Mouse (Mus musculus) intestine, embryonic 14.5 days (tissue): Measurements from ENCODE around the gene Gba. TPM values are rescaled to one million over a fixed set of nuclear protein-coding genes. Genes with fewer than 3 reads are reported as not detected.

Source experiments
- ATAC-seq: fragments of 200-750 bp; cut with Nextera tagmentation; replicated peaks from 2 replicates; pipeline ENCODE4 v1.8.0; 2017; ENCODE audit warnings: low read depth, moderate number of reproducible peaks, moderate TSS enrichment, moderate library complexity; ENCODE audit not compliant: low FRiP score, low TSS enrichment
- DNase-seq: peaks from one replicate; pipeline ENCODE4 v3.0.0-alpha.2; 2018; ENCODE audit warnings: low spot score
- H3K27ac ChIP-seq: fragments of 300-500 bp; sonication (generic); 2 replicates; pipeline ENCODE4 v1.5.1; 2014; ENCODE audit warnings: low read depth, mild to moderate bottlenecking, control low read depth
- H3K27me3 ChIP-seq: fragments of 300-500 bp; sonication (generic); replicated peaks from 2 replicates; pipeline ENCODE4 v1.6.1; 2014; ENCODE audit warnings: low read length, control low read depth; ENCODE audit not compliant: control insufficient read depth, insufficient read depth
- H3K36me3 ChIP-seq: fragments of 300-500 bp; sonication (generic); 2 replicates; pipeline ENCODE4 v1.6.1; 2014; ENCODE audit warnings: low read length, control low read depth; ENCODE audit not compliant: control insufficient read depth, insufficient read depth
- H3K4me1 ChIP-seq: fragments of 300-500 bp; sonication (generic); replicated peaks from 2 replicates; pipeline ENCODE4 v1.6.1; 2014; ENCODE audit warnings: low read length, control low read depth, mixed read lengths; ENCODE audit not compliant: control insufficient read depth, insufficient read depth
- H3K4me2 ChIP-seq: fragments of 300-500 bp; sonication (generic); 2 replicates; pipeline ENCODE4 v1.6.1; 2014; ENCODE audit warnings: low read length
- H3K4me3 ChIP-seq: fragments of 300-500 bp; sonication (generic); 2 replicates; pipeline ENCODE4 v1.5.1; 2014; ENCODE audit warnings: low read depth, low read length, control low read depth, mixed read lengths
- H3K9ac ChIP-seq: fragments of 300-500 bp; sonication (generic); 2 replicates; pipeline ENCODE4 v1.6.1; 2014; ENCODE audit warnings: mild to moderate bottlenecking, low read length
- H3K9me3 ChIP-seq: fragments of 300-500 bp; sonication (generic); 2 replicates; pipeline ENCODE4 v1.6.1; 2016; ENCODE audit warnings: low read length, control low read depth; ENCODE audit not compliant: control insufficient read depth
- WGBS: fragments of 180-500 bp; shearing (Covaris S2); extraction: QIAGEN DNeasy Blood & Tissue Kit; methylation state at CpG from one replicate; pipeline ENCODE4 v1.1.7; 2014; 5-methylcytosine and 5-hydroxymethylcytosine counted together
- polyA plus RNA-seq: library from polyadenylated mRNA; unstranded; fragments of >200 nt; fragmentation: Nextera tagmentation; extraction: Ambion mirVana; gene quantifications from 2 replicates; pipeline ENCODE4 v1.2.1, GENCODE M21; 2014

Gene Gba
- polyA plus RNA-seq, 1 experiment from 2014 or later = 39.2 TPM

DNA sequence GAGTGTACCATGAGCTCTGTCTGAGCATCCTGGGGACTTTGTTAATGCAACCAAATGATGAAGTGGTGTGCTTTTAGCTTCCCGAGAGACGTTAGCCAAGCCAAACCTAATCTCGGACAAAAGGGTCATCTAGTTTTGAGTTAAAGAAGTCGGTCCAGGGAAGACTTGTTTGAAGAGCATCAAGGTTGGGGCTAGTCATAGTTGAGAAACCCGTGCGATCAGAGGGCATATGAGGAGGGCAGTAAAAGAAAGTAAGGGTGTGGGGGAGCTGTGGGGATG, 24.7 kb upstream of the Gba start:
- H3K9me3 ChIP-seq = no peaks in the 10 kb centered on the region
- H3K27ac ChIP-seq = peak overlapping the region; percentile 70; the same call in 1 of the 2 replicates
- H3K36me3 ChIP-seq = peaks cover 67% of the 10 kb centered on the region
- DNase-seq = no peak
- WGBS = 4% methylated on average over 6 of the region's 6 CpGs
- ATAC-seq = no peak
- no peaks in the 10 kb centered on the region for H3K27me3 ChIP-seq
- peak overlapping the region; percentile 85 for H3K4me2 ChIP-seq
- peaks cover 12% of the 10 kb centered on the region for H3K4me1 ChIP-seq
- H3K9ac ChIP-seq = peak overlapping the region; percentile 85
- peak overlapping the region; percentile 87 for H3K4me3 ChIP-seq

DNA sequence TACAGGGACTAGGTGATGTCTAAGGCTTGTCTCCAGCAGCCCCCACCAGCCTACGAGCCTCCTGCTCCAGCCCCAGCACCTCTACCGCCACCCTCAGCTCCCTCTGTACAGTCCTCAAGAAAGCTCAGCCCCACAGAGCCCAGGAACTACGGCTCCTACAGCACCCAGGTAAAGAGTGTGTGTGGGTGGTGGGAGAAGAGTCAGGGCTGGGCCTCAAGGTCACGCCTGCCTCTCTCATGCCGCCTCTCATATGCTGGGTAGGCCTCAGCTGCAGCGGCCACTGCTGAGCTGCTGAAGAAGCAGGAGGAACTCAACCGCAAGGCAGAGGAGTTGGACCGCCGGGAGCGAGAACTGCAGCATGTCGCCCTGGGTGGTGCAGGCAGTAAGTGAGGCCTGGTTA, 23.7 kb upstream of the Gba start:
- ATAC-seq (no peak), DNase-seq (no peak)
- 89% methylated on average over 11 of the region's 11 CpGs for WGBS
- no peak overlapping the region for H3K4me3 ChIP-seq
- H3K27ac ChIP-seq = no peak overlapping the region
- H3K9me3 ChIP-seq = no peaks in the 10 kb centered on the region
- H3K9ac ChIP-seq = no peak overlapping the region
- peaks cover 57% of the 10 kb centered on the region for H3K36me3 ChIP-seq
- H3K4me2 ChIP-seq = no peak overlapping the region
- peaks cover 18% of the 10 kb centered on the region for H3K4me1 ChIP-seq
- H3K27me3 ChIP-seq = no peaks in the 10 kb centered on the region

GRCm38 (mm10) chr3:89181749-89182500, 20.8 kb upstream of the Gba start:
- Histone ChIP-seq H3K27me3 (no peaks in the 10 kb centered on the region), H3K36me3 (peaks cover 30% of the 10 kb centered on the region), H3K27ac (no peak overlapping the region), H3K4me3 (no peak overlapping the region), H3K4me2 (no peak overlapping the region), H3K9me3 (no peaks in the 10 kb centered on the region), H3K9ac (no peak overlapping the region), H3K4me1 (peaks cover 28% of the 10 kb centered on the region)
- ATAC-seq = no peak
- no peak for DNase-seq
- 90% methylated on average over 27 of the region's 27 CpGs for WGBS

DNA sequence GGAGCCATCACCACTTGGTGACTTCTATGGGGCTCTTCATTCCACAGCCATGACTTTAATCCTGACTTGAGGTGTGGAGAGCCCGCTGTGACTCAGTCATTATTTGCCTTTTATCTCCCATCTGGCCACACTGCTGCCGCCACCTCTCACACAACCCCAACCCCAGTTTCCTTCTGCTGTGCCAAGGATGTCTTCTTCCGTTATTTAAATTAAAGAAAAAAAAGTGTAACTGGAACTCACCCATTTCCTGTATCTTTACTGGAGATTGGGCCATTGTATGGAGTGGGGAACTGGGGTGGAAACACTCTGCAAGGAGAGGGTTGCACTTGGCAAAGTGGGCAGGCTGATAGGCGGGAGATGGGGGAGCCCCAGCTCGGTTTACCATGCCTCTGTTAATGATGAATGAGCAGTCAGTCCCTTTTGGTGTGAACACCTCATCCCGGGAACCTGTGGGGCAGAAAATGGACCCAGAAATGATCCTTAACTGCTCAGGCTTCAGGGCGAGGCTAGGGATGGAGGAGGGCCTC, 20.1 kb upstream of the Gba start:
- 39% methylated on average over 7 of the region's 7 CpGs for WGBS
- ATAC-seq (peak; percentile 6; the same call in 1 of the 2 replicates), DNase-seq (no peak)
- H3K9me3 ChIP-seq = no peaks in the 10 kb centered on the region
- H3K4me1 ChIP-seq = peaks cover 28% of the 10 kb centered on the region
- H3K9ac ChIP-seq = no peak overlapping the region; the same call in 1 of the 2 replicates
- H3K27ac ChIP-seq = no peak overlapping the region
- no peaks in the 10 kb centered on the region for H3K27me3 ChIP-seq
- peak overlapping the region; percentile 54 for H3K4me3 ChIP-seq
- H3K4me2 ChIP-seq = peak overlapping the region; percentile 96
- peaks cover 35% of the 10 kb centered on the region for H3K36me3 ChIP-seq

DNA sequence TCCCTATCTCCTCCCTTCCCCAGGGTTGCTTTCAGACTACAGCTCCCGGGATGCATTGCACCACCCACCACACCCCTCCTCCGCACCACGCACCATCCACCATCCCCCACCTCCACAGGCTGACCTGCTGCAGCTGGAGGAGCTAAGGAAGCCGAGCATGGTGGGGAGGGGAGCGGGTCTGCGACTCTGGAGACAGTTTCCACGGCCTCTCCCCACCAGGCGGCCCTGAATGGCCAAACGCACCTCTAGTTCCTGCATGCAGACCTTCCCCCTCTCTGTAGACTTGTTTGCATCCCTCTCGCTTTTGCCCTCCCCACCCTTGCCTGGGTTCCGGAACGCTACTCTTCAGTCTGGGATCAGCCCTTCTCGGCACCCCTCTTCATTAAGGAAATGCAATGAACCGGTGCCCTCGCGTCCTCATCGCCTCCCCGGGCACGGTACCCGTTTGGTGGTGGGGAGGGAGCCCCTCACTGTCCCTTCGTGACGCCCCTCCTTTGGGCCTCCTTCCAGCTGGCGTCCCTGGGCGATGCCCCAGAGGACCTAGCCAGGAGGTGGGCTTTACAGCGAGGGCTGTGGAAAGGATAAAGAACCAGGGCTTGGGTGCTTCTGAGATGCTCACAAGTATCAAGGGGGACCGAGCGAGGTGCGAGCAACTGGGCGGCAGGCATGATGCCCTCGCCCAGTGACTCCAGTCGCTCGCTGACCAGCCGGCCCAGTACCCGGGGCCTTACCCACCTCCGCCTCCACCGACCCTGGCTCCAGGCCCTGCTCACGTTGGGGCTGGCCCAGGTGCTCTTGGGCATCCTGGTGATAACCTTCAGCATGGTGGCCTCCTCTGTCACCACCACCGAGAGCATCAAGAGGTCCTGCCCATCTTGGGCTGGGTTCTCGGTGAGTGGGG, 19.4 kb upstream of the Gba start, which contains the start of gene Fam189b:
Gene Fam189b, plus strand, starts transcription at position 86 of the 901 bp plus-strand sequence.
- ATAC-seq (peak; percentile 88), DNase-seq (peak; percentile 93)
- Histone ChIP-seq H3K27me3 (no peaks in the 10 kb centered on the region), H3K9ac (peak within 1 kb of the TSS; percentile 82), H3K27ac (peak within 1 kb of the TSS; percentile 77), H3K36me3 (peaks cover 37% of the 10 kb centered on the region), H3K4me3 (peak within 1 kb of the TSS; percentile 54), H3K4me2 (peak within 1 kb of the TSS; percentile 96), H3K4me1 (peaks cover 24% of the 10 kb centered on the region), H3K9me3 (no peaks in the 10 kb centered on the region)
- 6% methylated on average over 39 of the region's 39 CpGs for WGBS

- no peak for DNase-seq
- no peaks in the 10 kb centered on the region for H3K9me3 ChIP-seq
- no peak overlapping the region for H3K27ac ChIP-seq
- peak overlapping the region; percentile 82 for H3K9ac ChIP-seq
- H3K4me2 ChIP-seq = peak overlapping the region; percentile 96
- peak overlapping the region; percentile 54 for H3K4me3 ChIP-seq
- WGBS = 75% methylated on average over 6 of the region's 6 CpGs
- ATAC-seq = no peak
- H3K36me3 ChIP-seq = peaks cover 37% of the 10 kb centered on the region
- H3K4me1 ChIP-seq = peaks cover 18% of the 10 kb centered on the region
- H3K27me3 ChIP-seq = no peaks in the 10 kb centered on the region
Measured at GRCm38 (mm10) chr3:89183959-89184315, 18.8 kb upstream of the Gba start.

DNA sequence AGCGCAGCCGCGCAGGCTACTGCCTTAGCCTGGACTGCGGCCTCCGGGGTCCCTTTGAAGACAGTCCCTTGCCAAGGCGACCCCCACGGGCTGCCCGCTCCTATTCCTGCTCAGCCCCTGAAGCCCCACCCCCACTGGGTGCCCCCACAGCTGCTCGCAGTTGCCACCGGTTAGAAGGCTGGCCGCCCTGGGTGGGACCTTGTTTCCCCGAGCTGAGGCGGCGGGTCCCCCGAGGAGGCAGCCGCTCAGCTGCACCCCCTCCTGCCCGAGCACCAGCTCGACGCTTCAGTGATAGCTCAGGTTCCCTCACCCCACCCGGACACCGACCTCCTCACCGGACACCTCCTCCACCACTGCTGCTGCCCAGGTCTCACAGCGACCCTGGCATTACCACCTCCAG, 15.5 kb upstream of the Gba start:
- Histone ChIP-seq H3K4me3 (no peak overlapping the region), H3K4me1 (peaks cover 15% of the 10 kb centered on the region), H3K27ac (no peak overlapping the region), H3K27me3 (no peaks in the 10 kb centered on the region), H3K4me2 (no peak overlapping the region), H3K36me3 (peaks cover 7% of the 10 kb centered on the region), H3K9ac (no peak overlapping the region), H3K9me3 (no peaks in the 10 kb centered on the region)
- DNase-seq (no peak), ATAC-seq (no peak)
- 63% methylated on average over 23 of the region's 23 CpGs for WGBS

DNA sequence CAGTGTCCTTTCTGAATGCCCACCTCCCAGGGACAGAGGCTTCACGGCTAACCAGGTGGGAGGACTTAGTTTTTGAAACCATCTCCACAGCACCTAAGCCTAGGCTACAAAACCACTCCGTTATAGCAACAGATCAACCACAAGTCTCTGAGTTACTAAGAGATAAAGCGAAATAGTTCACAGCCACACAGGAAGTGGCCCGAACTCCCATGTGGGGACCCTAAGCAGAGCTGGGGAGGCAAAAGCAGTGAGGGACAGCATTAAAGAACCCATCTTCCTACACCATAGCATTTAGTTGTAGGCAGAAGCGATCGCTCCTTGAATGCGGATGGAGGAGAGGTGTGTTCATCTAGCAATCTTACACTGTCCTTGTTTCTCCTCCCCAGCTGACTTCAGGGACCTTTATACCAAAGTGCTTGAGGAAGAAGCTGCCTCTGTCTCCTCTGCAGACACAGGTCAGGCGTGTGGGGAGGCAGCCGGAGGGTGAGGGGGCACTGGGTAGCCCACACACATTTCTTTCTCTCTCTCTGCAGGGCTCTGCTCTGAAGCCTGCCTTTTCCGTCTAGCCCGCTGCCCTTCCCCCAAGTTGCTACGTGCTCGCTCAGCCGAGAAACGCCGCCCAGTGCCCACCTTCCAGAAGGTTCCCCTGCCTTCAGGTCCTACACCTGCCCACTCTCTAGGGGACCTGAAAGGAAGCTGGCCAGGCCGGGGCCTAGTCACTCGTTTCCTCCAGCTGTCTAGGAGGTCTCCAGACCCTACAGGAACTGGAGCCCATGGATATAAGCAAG, 14.8 kb upstream of the Gba start:
- no peaks in the 10 kb centered on the region for H3K27me3 ChIP-seq
- H3K9me3 ChIP-seq = no peaks in the 10 kb centered on the region
- 83% methylated on average over 18 of the region's 18 CpGs for WGBS
- no peak overlapping the region for H3K4me3 ChIP-seq
- H3K27ac ChIP-seq = no peak overlapping the region
- no peak for ATAC-seq
- peaks cover 7% of the 10 kb centered on the region; the same call in 1 of the 2 replicates for H3K36me3 ChIP-seq
- no peak overlapping the region for H3K4me2 ChIP-seq
- H3K4me1 ChIP-seq = peaks cover 15% of the 10 kb centered on the region
- no peak overlapping the region for H3K9ac ChIP-seq
- no peak for DNase-seq
